Mouse (Mus musculus): ENCODE measurements at regions not wholly inside any gene's neighbourhood (a gene's known extent, or its start where the extent isn't known, plus 50 kb on each side); places are given as distances from the start of the nearest gene placed in this dataset.

DNA sequence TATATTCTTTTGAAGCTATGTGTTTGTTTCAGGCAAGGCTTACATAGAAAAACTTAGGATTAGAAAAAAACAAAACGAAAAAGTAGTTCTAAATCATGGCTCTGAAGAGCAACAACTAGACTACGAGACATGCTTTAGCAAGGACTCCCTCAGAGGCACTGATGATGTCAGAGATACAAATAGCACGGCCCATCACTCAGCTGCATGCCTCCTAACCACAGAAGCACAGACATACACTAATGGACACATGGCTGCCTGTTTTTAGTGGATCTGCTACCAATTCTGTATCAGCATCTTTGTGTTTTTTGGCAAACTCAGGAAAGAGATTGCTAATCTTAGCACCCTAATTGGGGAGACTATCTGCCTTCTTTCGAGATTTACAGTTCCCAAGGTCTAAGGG, 138.6 kb upstream of the Nt5c1b start:
- no peak for DNase-seq (ENCODE audit: low spot score in 2 of 2)

DNA sequence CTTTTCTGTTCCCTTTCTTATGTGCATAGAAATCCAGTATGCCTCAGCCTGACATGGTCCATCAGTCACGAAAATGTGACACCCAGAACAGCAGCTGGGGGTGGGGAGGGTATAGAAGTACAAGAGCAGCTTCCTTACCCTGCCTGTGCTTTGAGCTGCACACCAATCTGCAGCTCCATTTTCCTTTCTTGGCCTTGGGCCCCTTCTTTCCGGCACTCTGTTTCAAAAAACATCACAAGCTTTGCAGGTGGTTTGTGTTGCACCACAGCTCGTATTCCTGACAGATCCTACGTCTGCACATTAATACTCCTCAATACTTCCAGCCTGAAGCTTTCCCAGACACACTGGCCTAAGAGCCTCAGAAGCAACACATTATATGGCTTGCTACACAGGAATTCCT, 138.1 kb upstream of the Nt5c1b start:
- no peak for DNase-seq (ENCODE audit: low spot score in 2 of 2)

DNA sequence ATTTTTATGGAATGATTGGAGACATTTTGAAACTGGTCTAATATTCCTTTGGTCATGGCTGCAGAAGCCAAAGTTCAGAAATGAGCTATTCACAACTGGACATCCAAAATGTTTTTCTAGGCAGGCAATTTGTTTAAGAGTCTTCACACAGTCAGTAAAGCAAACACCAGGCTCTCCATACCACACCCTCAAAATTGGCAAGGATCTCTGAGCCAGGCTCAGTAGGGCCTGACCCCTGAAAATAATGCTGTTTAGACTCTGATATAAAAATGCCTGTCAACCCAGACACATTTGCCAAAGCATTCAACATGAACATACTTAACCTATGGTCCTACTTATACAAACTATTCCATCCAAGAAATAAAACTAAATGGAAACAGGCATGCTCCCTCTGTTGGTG, 121.7 kb upstream of the Nt5c1b start:
- DNase-seq (ENCODE audit: low spot score in 2 of 2) = no peak

DNA sequence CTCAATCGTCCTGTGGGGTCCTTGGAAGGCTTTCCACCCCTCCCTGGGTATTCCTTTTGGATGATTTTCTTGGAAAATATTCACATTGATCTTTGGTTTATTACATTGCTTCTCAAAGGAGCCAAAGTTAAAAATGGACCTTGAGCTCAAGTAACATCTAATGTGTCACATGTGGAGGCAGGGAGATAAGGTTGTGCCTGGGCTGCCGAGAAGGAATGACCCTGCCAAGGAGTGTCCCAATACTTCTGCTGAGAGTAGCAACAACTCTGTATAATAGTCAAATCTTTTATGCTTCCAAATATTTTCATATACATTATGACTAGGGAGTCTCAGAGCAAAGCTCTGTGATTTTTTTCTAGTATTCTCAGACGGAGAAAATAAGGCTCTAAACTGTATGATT, 113.4 kb upstream of the Nt5c1b start:
- no peak for DNase-seq (ENCODE audit: low spot score in 2 of 2)

DNA sequence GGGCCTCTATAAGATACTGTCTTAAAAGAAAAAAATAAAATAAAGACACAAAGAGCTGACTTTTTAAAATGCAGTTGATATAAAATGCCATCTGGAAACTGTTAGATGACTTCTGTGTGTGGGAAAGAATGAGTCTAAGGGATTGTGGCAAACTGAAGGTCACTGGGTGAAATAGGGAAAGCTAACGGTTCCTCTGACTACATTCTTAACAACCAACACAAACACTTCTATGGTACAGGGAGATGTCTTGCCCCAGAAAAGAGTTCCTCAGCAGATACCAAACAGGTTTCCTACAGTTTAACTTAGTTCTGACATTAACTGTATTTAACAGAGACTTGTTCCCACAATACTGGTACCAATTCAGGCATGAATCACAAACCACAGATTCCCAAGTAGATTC, 103.6 kb upstream of the Nt5c1b start:
- DNase-seq (ENCODE audit: low spot score in 2 of 2) = no peak

DNA sequence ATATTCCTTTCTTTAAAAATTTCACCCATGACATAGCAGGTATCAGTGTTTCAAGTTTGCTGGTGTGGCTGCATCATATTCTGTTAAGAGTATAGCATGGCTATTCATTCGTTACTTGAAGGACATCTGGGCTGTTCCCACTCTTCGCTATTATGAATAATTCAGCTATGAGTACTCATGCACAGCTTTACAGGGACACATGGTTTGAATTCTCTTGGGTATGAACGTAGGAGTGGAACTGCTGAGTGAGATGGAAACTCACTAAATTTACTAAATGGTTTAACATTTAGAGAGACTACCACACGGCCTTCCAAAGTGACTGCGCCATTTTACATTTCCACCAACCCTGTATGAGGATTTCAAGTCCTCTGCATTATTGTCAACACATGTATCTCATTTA, 97.7 kb upstream of the Nt5c1b start:
- no peak for DNase-seq (ENCODE audit: low spot score in 2 of 2)

DNA sequence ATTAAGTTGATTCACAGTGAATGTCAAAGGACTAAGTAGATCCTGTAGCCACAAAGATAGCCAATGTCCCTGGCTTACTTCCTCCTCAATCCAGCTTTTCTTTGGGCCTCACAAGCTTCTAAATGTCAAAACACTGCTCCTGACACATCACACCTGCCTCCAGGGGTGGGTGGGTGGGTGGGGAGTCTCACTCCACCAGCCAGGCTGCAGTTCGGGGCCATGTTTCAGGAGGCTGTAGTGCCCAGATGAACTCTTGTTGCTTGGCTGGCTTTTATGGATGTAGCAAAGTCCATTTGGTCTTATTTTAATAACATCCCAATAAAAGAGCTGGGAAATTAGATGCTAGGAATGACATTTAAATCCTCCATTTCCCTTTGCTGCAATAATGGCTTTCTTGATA, 94.5 kb upstream of the Nt5c1b start:
- DNase-seq (ENCODE audit: low spot score in 2 of 2) = no peak

DNA sequence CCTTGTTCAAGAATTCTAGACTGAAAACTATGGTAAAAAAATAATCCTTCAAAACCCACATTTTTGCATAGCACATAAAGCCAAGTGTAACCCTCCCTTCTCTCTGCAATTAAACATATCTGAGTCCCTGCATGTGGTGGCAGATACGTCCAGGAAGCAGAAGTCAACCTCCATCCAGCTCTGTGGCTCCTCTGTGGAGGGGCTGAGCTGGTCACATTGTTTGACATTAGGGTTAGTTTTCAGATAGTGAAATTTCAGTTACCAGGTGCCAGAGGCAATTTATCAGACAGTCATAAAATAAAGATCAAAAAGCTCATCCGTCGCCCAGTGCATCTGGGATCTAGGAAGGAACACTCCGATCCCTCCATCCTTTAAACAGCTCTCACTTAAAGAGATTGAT, 77.1 kb upstream of the Nt5c1b start:
- DNase-seq (ENCODE audit: low spot score in 2 of 2) = no peak

DNA sequence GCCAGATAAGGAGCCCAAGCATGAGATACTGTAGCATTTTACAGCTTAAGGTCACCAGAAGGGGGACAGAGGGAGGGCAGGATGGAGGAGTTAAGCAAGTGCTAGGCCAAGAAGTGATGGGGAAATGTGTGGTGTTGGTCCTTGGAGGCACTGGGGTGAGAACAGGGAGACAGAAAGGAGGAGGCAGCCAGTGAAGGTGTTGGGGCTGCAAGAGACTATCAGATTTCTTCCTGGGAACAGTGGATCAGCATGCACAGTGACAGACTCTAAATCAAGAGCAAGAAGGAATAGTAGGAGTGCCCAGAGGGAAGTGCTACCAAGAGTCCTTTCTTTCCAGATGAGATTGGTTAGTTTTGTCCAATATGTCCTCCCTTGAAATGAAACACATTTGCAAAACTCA, 63.8 kb upstream of the Nt5c1b start:
- DNase-seq (ENCODE audit: low spot score in 2 of 2) = no peak

Measured in left cerebral cortex, adult 8-10 months (tissue).